ENCODE assay signal across 8 mouse cellular contexts in genomic region chr1:78659270-78659823, GRCm38 (mm10). TPM values are rescaled to one million over a fixed set of nuclear protein-coding genes. Genes with fewer than 3 reads are reported as not detected.
A peak's percentile ranks its signal among the peaks of the same experiment; 100 is the strongest.
DNase-seq lines count a peak whose midpoint lies in the region; ATAC-seq and TF ChIP-seq lines count a peak whose summit lies in the region.

No protein-coding gene starts in this region.

- no peak for TF ChIP-seq EP300 in CH12.LX (IDR thresholded peaks at IDR 0.05; ENCODE audit: low read length)

- intact Hi-C loops in gastrocnemius, adult 2 months (cut with DNase I) = loop anchor here (5.0 kb wide), 1 partner anchor 47 kb away; no protein-coding TSS in a partner anchor
- intact Hi-C loops in gastrocnemius, postnatal 14 days (cut with DNase I; ENCODE audit: low total_unique reads) = no loop called here

- dilution Hi-C loops in CH12.LX (cut with MboI; ENCODE audit: extremely low pct_ligation_motif_present, extremely low pct_unique_long_range_greater_than_20kb, low sequenced_read_pairs) = no loop called here

- H3K4me3 ChIP-seq in gastrocnemius, adult 2 months = peak overlapping the region; percentile 99
- H3K4me3 ChIP-seq in CH12.LX (replicated peaks in 1 of 3; ENCODE audit: low read depth in 2 of 3, low read length in 2 of 3, poor library complexity in 1 of 3) = peak overlapping the region; percentile 91 to 100 (median 98)
- H3K4me3 ChIP-seq in forebrain, embryonic 14.5 days (ENCODE audit: low read depth, low read length) = peak overlapping the region; percentile 99
- peak overlapping the region; percentile 84 for H3K4me3 ChIP-seq in liver, embryonic 15.5 days (replicated peaks)

- no peak for TF ChIP-seq RAD21 in CH12.LX (IDR thresholded peaks at IDR 0.05; ENCODE audit: low read depth, low read length)

- no peaks in the 10 kb centered on the region for H3K27me3 ChIP-seq in CH12.LX (replicated peaks)
- H3K27me3 ChIP-seq in forebrain, embryonic 14.5 days (replicated peaks; ENCODE audit: control insufficient read depth, insufficient read depth, low read length) = no peaks in the 10 kb centered on the region
- no peaks in the 10 kb centered on the region for H3K27me3 ChIP-seq in liver, embryonic 15.5 days

- no peak for TF ChIP-seq POLR2A in CH12.LX (IDR thresholded peaks at IDR 0.05; ENCODE audit: low read depth, low read length)

- no peak for TF ChIP-seq CTCF in gastrocnemius, adult 2 months (IDR thresholded peaks at IDR 0.05)
- TF ChIP-seq CTCF in CH12.LX (conservative IDR thresholded peaks at IDR 0.05 in 1 of 2, IDR thresholded peaks at IDR 0.05 in 1 of 2; ENCODE audit: low read depth in 2 of 2, low read length in 2 of 2) = no peak

- peaks cover 22% of the 10 kb centered on the region for H3K79me2 ChIP-seq in CH12.LX (replicated peaks; ENCODE audit: control insufficient read depth, extremely low read depth, insufficient read depth, poor library complexity, severe bottlenecking)

- H3K36me3 ChIP-seq in CH12.LX (replicated peaks in 1 of 2; ENCODE audit: control insufficient read depth in 1 of 2, insufficient read depth in 1 of 2, low read length in 1 of 2) = peaks cover 3 to 12% of the 10 kb centered on the region in 2 experiments
- H3K36me3 ChIP-seq in forebrain, embryonic 14.5 days (ENCODE audit: control insufficient read depth, insufficient read depth, low read length) = peaks cover 2% of the 10 kb centered on the region; the same call in 1 of the 2 replicates
- peaks cover 2% of the 10 kb centered on the region for H3K36me3 ChIP-seq in liver, embryonic 15.5 days (replicated peaks)

- H3K9ac ChIP-seq in CH12.LX (ENCODE audit: insufficient read depth, low read depth) = peak overlapping the region; percentile 50
- H3K9ac ChIP-seq in forebrain, embryonic 14.5 days (ENCODE audit: low read length) = peak overlapping the region; percentile 97
- peak overlapping the region; percentile 86 for H3K9ac ChIP-seq in liver, embryonic 15.5 days

- H3K9me3 ChIP-seq in CH12.LX (replicated peaks; ENCODE audit: low read length) = no peaks in the 10 kb centered on the region
- H3K9me3 ChIP-seq in forebrain, embryonic 14.5 days (replicated peaks; ENCODE audit: control insufficient read depth, low read length) = no peaks in the 10 kb centered on the region
- no peaks in the 10 kb centered on the region for H3K9me3 ChIP-seq in liver, embryonic 15.5 days (replicated peaks)

- H3K27ac ChIP-seq in gastrocnemius, adult 2 months = no peak overlapping the region
- no peak overlapping the region for H3K27ac ChIP-seq in CH12.LX (ENCODE audit: insufficient read depth, low read depth)
- no peak overlapping the region for H3K27ac ChIP-seq in forebrain, embryonic 14.5 days (ENCODE audit: low read depth, low read length)
- no peak overlapping the region for H3K27ac ChIP-seq in liver, embryonic 15.5 days (replicated peaks)

- WGBS in forebrain, embryonic 14.5 days = 27% methylated on average over 4 of the region's 4 CpGs
- 58% methylated on average over 4 of the region's 4 CpGs for WGBS in liver, embryonic 15.5 days (ENCODE audit: insufficient replicate concordance)

- peak overlapping the region; percentile 88 for H3K4me2 ChIP-seq in CH12.LX (ENCODE audit: insufficient read depth, low read depth, poor library complexity, severe bottlenecking)
- peak overlapping the region; percentile 56 for H3K4me2 ChIP-seq in forebrain, embryonic 14.5 days (ENCODE audit: low read length)
- peak overlapping the region; percentile 97 for H3K4me2 ChIP-seq in liver, embryonic 15.5 days

- no peak for DNase-seq in gastrocnemius, adult 2 months
- DNase-seq in gastrocnemius, postnatal 14 days = no peak
- no peak for DNase-seq in CH12.LX (ENCODE audit: extremely low read depth)
- DNase-seq in forebrain, embryonic 14.5 days (ENCODE audit: low spot score) = peak; percentile 15
- no peak for DNase-seq in yolk sac, embryonic 10.5 days (ENCODE audit: low spot score)
- no peak for DNase-seq in spleen, postnatal 4 days (ENCODE audit: low spot score in 2 of 2)
- DNase-seq in urinary bladder, postnatal 10 days (ENCODE audit: low spot score) = no peak

- ATAC-seq in forebrain, embryonic 14.5 days = no peak
- ATAC-seq in liver, embryonic 15.5 days (ENCODE audit: insufficient read depth) = no peak

- in situ Hi-C loops in CH12.LX (cut with MboI; ENCODE audit: low pct_ligation_motif_present, low pct_unique_long_range_greater_than_20kb, low sequenced_read_pairs) = no loop called here

- H3K4me1 ChIP-seq in CH12.LX (ENCODE audit: control insufficient read depth in 1 of 2, insufficient read depth in 2 of 2) = peaks cover 3 to 31% of the 10 kb centered on the region in 2 experiments
- peaks cover 19% of the 10 kb centered on the region for H3K4me1 ChIP-seq in forebrain, embryonic 14.5 days (ENCODE audit: control insufficient read depth, insufficient read depth, low read length)
- H3K4me1 ChIP-seq in liver, embryonic 15.5 days (replicated peaks) = peaks cover 44% of the 10 kb centered on the region

TF ChIP-seq in CH12.LX, 34 proteins besides CTCF, POLR2A, EP300 and RAD21:
- TF ChIP-seq RCOR1 (conservative IDR thresholded peaks at IDR 0.05; ENCODE audit: low read depth, low read length) (no peak), SIN3A (IDR thresholded peaks at IDR 0.05; ENCODE audit: low read length) (no peak), NRF1 (IDR thresholded peaks at IDR 0.05; ENCODE audit: low read depth, low read length) (no peak), UBTF (IDR thresholded peaks at IDR 0.05; ENCODE audit: low read depth, low read length) (no peak), MAFK (IDR thresholded peaks at IDR 0.05; ENCODE audit: insufficient replicate concordance, low read length) (no peak), ETS1 (conservative IDR thresholded peaks at IDR 0.05; ENCODE audit: low read depth, low read length) (no peak), TCF12 (IDR thresholded peaks at IDR 0.05; ENCODE audit: low read depth, low read length) (no peak), JUN (IDR thresholded peaks at IDR 0.05; ENCODE audit: insufficient read depth, low read depth, low read length) (no peak)

RNA-seq across cellular contexts. Expression of gene Utp14b, which starts 1.5 kb away (rescaled TPM):
- total RNA-seq in gastrocnemius, adult 2 months (2021) = 1 to 10 TPM; 1.6 to 2.6 TPM
- 1 to 10 TPM; 1.6 to 2.2 TPM for total RNA-seq in gastrocnemius, postnatal 14 days (2021)
- total RNA-seq in CH12.LX (2012; rRNA removed) (6.9 and 8.9 TPM in 2 replicates), CH12.LX (2014; rRNA removed) (11.4 and 13.0 TPM in 2 replicates)
- polyA plus RNA-seq in CH12.LX (2012; ENCODE audit: insufficient read length, low read depth) = 10.4 and 11.0 TPM in 2 replicates
- 3.4 and 3.6 TPM in 2 replicates for polyA plus RNA-seq in forebrain, embryonic 14.5 days (2014; fragmentation: Nextera tagmentation; extraction: Ambion mirVana)
- polyA plus RNA-seq in liver, embryonic 15.5 days (2015; fragmentation: Nextera tagmentation; extraction: Ambion mirVana) = 0.77 and 0.99 TPM in 2 replicates

RNA-seq across cellular contexts. Expression of gene Acsl3, which starts 1.7 kb away (rescaled TPM):
- 10 to 100 TPM in 1 of 2 experiments, 1 to 10 TPM in 1; 7.3 to 21.1 TPM for total RNA-seq in gastrocnemius, adult 2 months (2021)
- 10 to 100 TPM in 1 of 2 experiments, 1 to 10 TPM in 1; 7.0 to 10.0 TPM for total RNA-seq in gastrocnemius, postnatal 14 days (2021)
- total RNA-seq in CH12.LX (2012; rRNA removed) (19.0 and 21.4 TPM in 2 replicates), CH12.LX (2014; rRNA removed) (55.4 and 57.5 TPM in 2 replicates)
- polyA plus RNA-seq in CH12.LX (2012; ENCODE audit: insufficient read length, low read depth) = 24.9 and 25.3 TPM in 2 replicates
- 81.5 and 101 TPM in 2 replicates for polyA plus RNA-seq in forebrain, embryonic 14.5 days (2014; fragmentation: Nextera tagmentation; extraction: Ambion mirVana)
- polyA plus RNA-seq in liver, embryonic 15.5 days (2015; fragmentation: Nextera tagmentation; extraction: Ambion mirVana) = 19.9 and 21.1 TPM in 2 replicates
